Mouse (Mus musculus): ENCODE data around the gene Apoc2. TPM values are rescaled to one million over a fixed set of nuclear protein-coding genes. Genes with fewer than 3 reads are reported as not detected.
A peak's percentile ranks its signal among the peaks of the same experiment; 100 is the strongest.

Apoc2 gene
- total RNA-seq, 2 experiments from 2014 or later: 52.0 to 144 TPM

DNA sequence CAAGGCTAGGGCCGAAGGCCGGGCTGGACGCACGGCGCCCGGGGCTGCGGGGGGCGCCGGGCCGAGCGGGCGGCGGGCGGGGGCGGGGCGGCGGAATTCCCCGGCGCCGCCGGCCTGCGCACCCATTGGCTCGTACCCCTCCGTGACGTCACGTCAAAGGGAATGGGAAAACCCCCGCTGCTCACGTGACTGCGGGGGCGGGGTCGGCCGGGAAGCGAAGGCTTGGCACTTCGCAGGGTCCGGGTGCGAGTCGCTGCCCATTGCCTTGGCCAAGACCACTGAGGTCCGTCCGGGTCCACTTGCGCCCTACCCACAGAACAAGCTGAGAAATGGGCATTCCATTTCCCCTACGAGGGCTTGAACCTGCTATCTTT, 48.4 kb downstream of the Apoc2 start, which contains the start of gene Relb:
Gene Relb, minus strand, starts transcription at position 78 of the 374 bp plus-strand sequence.
- DNase-seq: peak; percentile 96

DNA sequence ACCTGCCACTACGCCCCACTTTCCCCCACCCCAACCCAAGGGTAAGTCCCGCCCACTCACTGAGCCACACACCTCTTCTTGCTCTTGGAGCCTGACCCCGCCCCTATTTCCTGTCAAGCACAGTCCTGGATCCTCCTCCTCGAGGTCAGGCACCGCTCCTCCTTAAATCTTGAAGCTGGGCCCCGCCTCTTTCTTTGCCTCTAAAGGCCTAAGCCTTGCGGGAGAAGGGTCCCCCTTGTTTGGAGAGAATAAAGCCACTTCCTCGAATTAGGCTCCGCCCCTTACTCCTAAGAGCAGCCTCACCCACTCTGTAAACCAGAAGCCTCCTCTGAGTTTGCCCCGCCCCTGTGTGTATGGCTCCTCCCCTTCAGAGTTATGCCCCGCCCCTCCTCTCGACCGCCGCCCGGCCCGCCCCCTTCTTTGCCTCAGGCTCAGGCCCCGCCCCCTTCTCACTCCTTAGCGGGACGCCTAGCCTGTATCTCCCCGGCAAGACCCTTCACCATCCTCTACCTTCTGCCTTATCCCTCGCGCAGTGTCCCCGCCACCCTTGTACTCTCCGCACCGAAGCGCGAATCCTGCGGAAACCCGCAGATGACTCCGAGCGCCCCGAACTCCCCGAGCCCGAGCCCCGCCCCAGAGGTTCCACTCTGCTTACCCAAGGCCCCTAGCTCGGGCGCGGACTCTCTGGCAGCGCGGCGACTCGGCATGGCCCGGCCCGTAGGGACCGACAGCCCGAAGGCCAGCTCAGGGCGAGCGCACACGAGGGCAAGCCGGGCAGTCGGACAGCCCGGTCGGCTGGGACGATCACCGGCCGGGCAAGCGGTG, 49.0 kb downstream of the Apoc2 start:
- peak; percentile 98 for DNase-seq

GRCm38 (mm10) chr7:19628192-19628535, 49.6 kb downstream of the Apoc2 start:
- no peak for DNase-seq

GRCm38 (mm10) chr7:19627721-19628120, 50.0 kb downstream of the Apoc2 start:
- no peak for DNase-seq

DNA sequence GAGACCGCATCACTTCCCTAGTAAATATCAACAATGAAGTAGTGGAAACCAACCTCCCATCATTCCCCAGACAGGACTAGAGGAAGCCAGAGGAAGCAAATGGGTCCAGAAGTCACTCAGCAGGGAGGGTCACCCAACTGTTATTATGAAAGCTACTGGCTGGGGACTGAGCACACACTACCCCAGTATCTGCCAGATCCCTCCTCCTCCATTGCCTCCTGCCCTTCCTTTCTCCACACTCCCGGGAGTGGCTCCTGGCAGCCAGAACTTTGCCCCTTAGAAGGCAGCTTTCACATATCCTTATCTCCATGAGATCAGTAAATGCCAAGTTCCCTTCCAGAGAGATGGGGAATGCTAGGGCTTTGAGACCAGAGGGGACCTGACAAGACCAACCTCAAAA, 54.3 kb downstream of the Apoc2 start:
- DNase-seq: no peak

DNA sequence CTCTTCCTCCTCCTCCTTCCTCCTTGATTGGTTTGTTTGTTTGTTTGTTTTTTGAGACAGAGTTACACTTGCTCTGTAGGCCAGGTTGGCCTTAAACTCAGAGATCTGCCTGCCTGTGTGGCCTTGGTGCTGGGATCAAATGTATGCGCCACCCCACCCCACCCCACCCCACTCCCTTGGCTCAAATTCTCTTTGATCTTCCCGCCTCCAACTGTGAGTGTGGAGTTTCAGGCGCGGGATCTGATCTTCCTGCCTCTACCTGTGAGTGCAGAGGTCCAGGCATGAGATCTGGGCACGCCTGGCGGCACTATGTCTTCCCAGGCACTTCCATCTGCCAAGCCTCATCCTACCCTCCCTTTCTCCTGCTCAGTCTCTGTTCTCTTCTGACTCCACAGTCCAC, 55.5 kb downstream of the Apoc2 start:
- no peak for DNase-seq

Other genes with a start within 250 kb of the Apoc2 start
- gene Mark4, start 219.1 kb downstream of the Apoc2 start, total RNA-seq (2021): 10 to 100 TPM; 35.0 to 37.1 TPM
- gene Exoc3l2, start 214.6 kb downstream of the Apoc2 start, total RNA-seq (2021): 10 to 100 TPM; 17.4 to 17.9 TPM
- 1 to 10 TPM; 5.2 to 5.4 TPM for gene Bloc1s3, start 169.6 kb downstream of the Apoc2 start, total RNA-seq (2021)
- 10 to 100 TPM; 76.6 to 80.9 TPM for gene Trappc6a, start 169.5 kb downstream of the Apoc2 start, total RNA-seq (2021)
- gene Nkpd1, start 160.1 kb downstream of the Apoc2 start, total RNA-seq (2021): under 1 TPM; 0.18 to 0.21 TPM
- gene Ppp1r37, start 114.9 kb downstream of the Apoc2 start, total RNA-seq (2021): 10 to 100 TPM; 59.2 to 60.8 TPM
- under 1 TPM; 0.55 to 0.60 TPM for gene Zfp296, start 100.7 kb downstream of the Apoc2 start, total RNA-seq (2021)
- 10 to 100 TPM; 54.7 to 56.2 TPM for gene Gemin7, start 100.3 kb downstream of the Apoc2 start, total RNA-seq (2021)
- gene Clasrp, start 73.5 kb downstream of the Apoc2 start, total RNA-seq (2021): 10 to 100 TPM; 29.6 to 58.3 TPM
- gene Relb, start 48.5 kb downstream of the Apoc2 start, total RNA-seq (2021): 10 to 100 TPM; 18.8 to 21.6 TPM
- gene Clptm1, start 12.9 kb downstream of the Apoc2 start, total RNA-seq (2021): 100 to 1,000 TPM; 108 to 117 TPM
- 1 to 10 TPM; 1.3 to 1.5 TPM for gene Gm44805, start 3.5 kb upstream of the Apoc2 start, total RNA-seq (2021)
- 100 to 1,000 TPM; 211 to 416 TPM for gene Apoc4, start 3.5 kb upstream of the Apoc2 start, total RNA-seq (2021)
- gene Apoc1, start 14.7 kb upstream of the Apoc2 start, total RNA-seq (2021): 1,000 to 10,000 TPM in 1 of 2 experiments, 100 to 1,000 TPM in 1; 910 to 1,570 TPM
- gene Apoe, start 21.2 kb upstream of the Apoc2 start, total RNA-seq (2021): 1,000 to 10,000 TPM; 1,872 to 4,173 TPM
- gene Tomm40, start 37.5 kb upstream of the Apoc2 start, total RNA-seq (2021): 100 to 1,000 TPM; 157 to 171 TPM
- 100 to 1,000 TPM in 1 of 2 experiments, 10 to 100 TPM in 1; 86.7 to 106 TPM for gene Nectin2, start 72.5 kb upstream of the Apoc2 start, total RNA-seq (2021)
- gene Bcam, start 93.1 kb upstream of the Apoc2 start, total RNA-seq (2021): 10 to 100 TPM; 62.4 to 75.1 TPM
- gene Cblc, start 118.9 kb upstream of the Apoc2 start, total RNA-seq (2021): 1 to 10 TPM; 1.8 to 3.2 TPM
- gene Bcl3, start 144.8 kb upstream of the Apoc2 start, total RNA-seq (2021): 10 to 100 TPM; 15.4 to 16.6 TPM
- gene Gm19345, start 174.1 kb upstream of the Apoc2 start, total RNA-seq (2021): not detected
- gene Ceacam16, start 183.4 kb upstream of the Apoc2 start, total RNA-seq (2021): under 1 TPM in 1 of 2 experiments, not detected in 1; 0.18 TPM
- gene Ceacam19, start 210.0 kb upstream of the Apoc2 start, total RNA-seq (2021): not detected
- 10 to 100 TPM; 20.9 to 24.9 TPM for gene Pvr, start 243.2 kb upstream of the Apoc2 start, total RNA-seq (2021)